Mouse (Mus musculus): Measurements from ENCODE around the gene Apoa4. TPM values are rescaled to one million over a fixed set of nuclear protein-coding genes. Genes with fewer than 3 reads are reported as not detected.

Gene Apoa4
- not detected in 2 replicates for polyA plus RNA-seq (2016; fragmentation: Nextera tagmentation; extraction: Ambion mirVana)

DNA sequence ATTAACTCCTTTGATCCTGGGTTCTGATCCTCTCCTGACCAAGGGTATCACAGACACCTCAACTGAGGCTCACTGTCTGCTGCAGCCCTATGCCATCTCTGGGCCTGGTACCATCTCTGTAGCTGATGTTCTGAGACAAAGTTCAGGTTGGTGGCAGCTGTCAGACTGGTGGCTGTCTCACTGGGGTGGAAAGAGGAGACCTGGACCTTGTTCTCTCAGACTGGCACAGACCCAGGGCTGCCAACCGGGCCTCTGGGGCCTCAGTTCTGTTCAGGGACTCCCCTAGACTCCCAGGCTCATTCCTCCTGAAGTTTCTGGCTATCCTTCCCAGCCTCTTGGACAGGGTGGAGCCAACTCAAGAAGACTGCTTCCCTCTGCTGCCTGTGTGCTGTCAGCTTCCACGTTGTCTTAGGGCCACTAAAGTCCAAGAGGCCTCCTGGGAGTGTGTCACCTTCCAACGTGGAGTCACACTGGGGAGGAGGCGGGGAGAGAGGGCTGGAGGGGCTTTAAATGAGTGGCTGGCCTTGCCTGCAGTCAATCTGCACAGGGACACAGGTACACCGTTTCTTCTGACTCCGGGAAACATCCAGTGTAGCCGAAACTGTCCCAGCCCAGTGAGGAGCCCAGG lies at the start of gene Apoa4:
TSS of gene Apoa4 (plus strand) at position 171 of the 628 bp plus-strand sequence.
- Histone ChIP-seq H3K36me3 (no peaks in the 10 kb centered on the region), H3K9me3 (no peaks in the 10 kb centered on the region), H3K4me3 (no peak within 1 kb of the TSS), H3K27ac (no peak within 1 kb of the TSS), H3K27me3 (ENCODE audit: insufficient read depth, poor library complexity, severe bottlenecking) (no peaks in the 10 kb centered on the region), H3K4me1 (replicated peaks) (peaks cover 21% of the 10 kb centered on the region; the same call in 1 of the 2 replicates)
- DNase-seq (ENCODE audit: low spot score) = no peak
- 73% methylated on average over 7 of the region's 7 CpGs for WGBS

DNA sequence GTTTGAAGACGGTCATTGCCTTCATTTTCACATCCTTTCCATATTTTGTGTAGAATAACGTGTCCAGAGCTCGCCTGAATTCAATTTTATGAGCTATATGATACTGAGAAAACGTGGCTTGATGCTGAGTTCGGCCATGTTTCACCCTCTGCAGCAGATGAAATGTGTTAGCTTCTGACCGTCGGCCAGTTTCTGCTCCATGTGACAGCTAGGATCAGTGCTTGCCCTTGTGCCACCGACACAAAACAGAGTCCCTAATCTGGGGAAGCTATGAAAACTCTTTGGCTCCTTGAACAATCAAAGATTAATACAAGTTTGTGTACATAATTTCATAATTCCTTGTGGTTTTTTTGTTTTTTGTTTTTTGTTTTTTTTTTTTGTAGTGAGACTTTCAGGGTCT lies 49.3 kb upstream of the Apoa4 start:
- peaks cover 23% of the 10 kb centered on the region for H3K36me3 ChIP-seq
- H3K9me3 ChIP-seq = no peaks in the 10 kb centered on the region
- WGBS = 75% methylated on average over 8 of the region's 8 CpGs
- H3K27ac ChIP-seq = no peak overlapping the region
- no peaks in the 10 kb centered on the region for H3K4me1 ChIP-seq (replicated peaks)
- no peaks in the 10 kb centered on the region for H3K27me3 ChIP-seq (ENCODE audit: insufficient read depth, poor library complexity, severe bottlenecking)
- no peak overlapping the region for H3K4me3 ChIP-seq
- DNase-seq (ENCODE audit: low spot score) = no peak

DNA sequence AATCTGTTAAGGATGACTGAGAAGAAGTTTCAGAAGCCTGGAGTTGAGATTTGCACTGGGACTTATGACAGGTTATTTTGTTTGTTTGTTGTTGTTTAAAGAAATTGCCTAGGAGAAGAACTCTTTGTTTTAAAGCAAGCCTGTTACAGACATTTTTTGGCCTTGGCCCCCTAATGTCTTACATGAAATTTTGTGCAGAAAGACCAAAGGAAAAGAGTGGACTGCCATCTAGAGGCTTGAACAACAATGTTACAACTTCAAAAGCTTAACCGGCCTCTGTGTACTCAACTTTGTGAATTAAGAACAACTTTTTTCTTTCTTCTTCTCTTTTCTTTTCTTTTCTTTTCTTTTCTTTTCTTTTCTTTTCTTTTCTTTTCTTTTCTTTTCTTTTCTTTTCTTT lies 48.9 kb upstream of the Apoa4 start:
- no peaks in the 10 kb centered on the region for H3K9me3 ChIP-seq
- no peak overlapping the region for H3K27ac ChIP-seq
- H3K4me3 ChIP-seq = no peak overlapping the region
- H3K4me1 ChIP-seq (replicated peaks) = no peaks in the 10 kb centered on the region
- 51% methylated on average over 1 of the region's 1 CpGs for WGBS
- H3K36me3 ChIP-seq = peaks cover 27% of the 10 kb centered on the region
- no peaks in the 10 kb centered on the region for H3K27me3 ChIP-seq (ENCODE audit: insufficient read depth, poor library complexity, severe bottlenecking)
- DNase-seq (ENCODE audit: low spot score) = no peak

DNA sequence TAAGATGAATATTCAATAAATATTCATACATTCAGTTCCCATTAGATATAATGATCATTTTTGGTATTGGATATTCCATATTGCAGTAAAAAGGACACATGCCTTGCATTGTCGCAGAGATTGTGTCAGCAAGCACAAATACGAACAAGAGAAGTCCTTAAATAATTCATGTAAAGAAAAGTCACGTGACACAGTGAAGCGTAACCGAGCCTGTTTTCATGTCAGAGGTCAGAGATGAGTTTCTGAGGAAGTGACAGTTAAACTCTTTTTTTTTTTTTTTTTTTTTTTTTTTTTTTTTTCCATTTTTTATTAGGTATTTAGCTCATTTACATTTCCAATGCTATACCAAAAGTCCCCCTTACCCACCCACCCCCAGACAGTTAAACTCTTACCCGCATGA lies 47.9 kb upstream of the Apoa4 start:
- Histone ChIP-seq H3K36me3 (peaks cover 34% of the 10 kb centered on the region), H3K4me1 (replicated peaks) (no peaks in the 10 kb centered on the region), H3K4me3 (no peak overlapping the region), H3K9me3 (no peaks in the 10 kb centered on the region), H3K27me3 (ENCODE audit: insufficient read depth, poor library complexity, severe bottlenecking) (no peaks in the 10 kb centered on the region), H3K27ac (no peak overlapping the region)
- 80% methylated on average over 6 of the region's 6 CpGs for WGBS
- DNase-seq (ENCODE audit: low spot score) = no peak

DNA sequence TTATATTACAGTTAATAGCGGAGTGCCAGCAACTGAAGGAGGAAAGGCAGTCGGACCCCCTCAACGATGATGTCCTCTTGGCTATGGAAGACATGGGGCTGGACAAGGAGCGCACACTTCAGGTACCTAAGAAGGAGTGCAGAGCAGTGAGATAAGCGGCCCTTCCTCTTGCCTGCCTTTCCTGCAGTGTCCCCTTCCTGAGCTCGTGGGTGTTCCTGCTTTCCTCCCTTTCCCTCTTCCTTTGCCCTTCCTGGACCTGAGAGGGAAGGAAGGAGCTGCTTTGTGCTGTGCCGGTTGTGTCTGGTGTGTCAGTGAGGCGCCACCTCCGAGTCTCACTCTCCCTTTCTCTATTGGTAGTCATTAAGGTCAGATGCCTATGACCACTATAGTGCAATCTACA lies 45.7 kb upstream of the Apoa4 start:
- WGBS = 82% methylated on average over 9 of the region's 9 CpGs
- Histone ChIP-seq H3K4me3 (no peak overlapping the region), H3K36me3 (peaks cover 55% of the 10 kb centered on the region), H3K4me1 (replicated peaks) (no peaks in the 10 kb centered on the region), H3K9me3 (no peaks in the 10 kb centered on the region), H3K27me3 (ENCODE audit: insufficient read depth, poor library complexity, severe bottlenecking) (no peaks in the 10 kb centered on the region), H3K27ac (peak overlapping the region; percentile 35; the same call in 1 of the 2 replicates)
- no peak for DNase-seq (ENCODE audit: low spot score)

DNA sequence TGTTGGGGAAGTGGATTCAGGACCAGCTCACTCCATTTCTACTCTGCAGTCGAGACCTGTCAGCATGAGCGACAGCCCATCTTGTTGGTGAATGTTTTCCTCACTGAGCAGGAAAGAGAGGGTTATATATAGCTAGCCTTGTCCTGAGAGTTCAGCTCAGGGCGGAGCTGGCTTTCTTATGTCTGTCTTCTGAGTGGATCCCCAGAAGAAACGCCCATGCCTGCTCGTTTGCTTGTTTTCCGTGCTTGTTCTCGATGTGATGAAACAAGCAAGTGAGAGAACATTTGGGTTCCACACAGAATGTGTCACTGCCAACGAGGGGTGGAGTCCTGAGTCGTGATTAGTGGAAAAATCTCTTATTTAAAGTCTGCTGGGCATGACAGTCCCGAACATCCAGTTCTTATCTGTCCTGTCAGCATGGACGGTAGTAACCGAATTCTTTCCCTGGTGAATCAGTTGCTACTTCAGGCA lies 43.8 kb upstream of the Apoa4 start:
- H3K4me1 ChIP-seq (replicated peaks) = no peaks in the 10 kb centered on the region
- H3K27ac ChIP-seq = no peak overlapping the region
- WGBS = 85% methylated on average over 12 of the region's 12 CpGs
- no peak overlapping the region for H3K4me3 ChIP-seq
- no peak for DNase-seq (ENCODE audit: low spot score)
- no peaks in the 10 kb centered on the region for H3K9me3 ChIP-seq
- H3K27me3 ChIP-seq (ENCODE audit: insufficient read depth, poor library complexity, severe bottlenecking) = no peaks in the 10 kb centered on the region
- peaks cover 73% of the 10 kb centered on the region for H3K36me3 ChIP-seq

DNA sequence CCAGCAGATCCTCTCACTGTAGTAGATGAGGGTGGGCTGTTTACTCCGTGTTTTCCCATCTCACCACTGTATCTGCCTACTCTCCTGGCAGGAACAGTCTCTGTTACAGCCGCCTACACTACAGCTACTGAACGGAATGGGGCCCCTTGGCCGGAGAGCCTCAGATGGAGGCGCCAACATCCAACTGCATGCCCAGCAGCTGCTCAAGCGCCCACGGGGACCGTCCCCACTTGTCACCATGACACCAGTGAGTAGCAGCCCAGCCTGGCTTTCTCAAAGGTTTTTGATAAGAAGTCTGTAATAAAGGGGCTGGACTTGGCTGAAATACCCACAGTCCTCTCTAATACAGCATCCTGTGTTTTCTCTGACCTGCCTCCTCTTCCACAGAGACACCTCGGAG lies 42.0 kb upstream of the Apoa4 start:
- no peak overlapping the region for H3K4me3 ChIP-seq
- peaks cover 88% of the 10 kb centered on the region for H3K36me3 ChIP-seq
- WGBS = 92% methylated on average over 9 of the region's 9 CpGs
- H3K9me3 ChIP-seq = no peaks in the 10 kb centered on the region
- H3K27ac ChIP-seq = no peak overlapping the region
- no peak for DNase-seq (ENCODE audit: low spot score)
- H3K27me3 ChIP-seq (ENCODE audit: insufficient read depth, poor library complexity, severe bottlenecking) = no peaks in the 10 kb centered on the region
- H3K4me1 ChIP-seq (replicated peaks) = no peaks in the 10 kb centered on the region

DNA sequence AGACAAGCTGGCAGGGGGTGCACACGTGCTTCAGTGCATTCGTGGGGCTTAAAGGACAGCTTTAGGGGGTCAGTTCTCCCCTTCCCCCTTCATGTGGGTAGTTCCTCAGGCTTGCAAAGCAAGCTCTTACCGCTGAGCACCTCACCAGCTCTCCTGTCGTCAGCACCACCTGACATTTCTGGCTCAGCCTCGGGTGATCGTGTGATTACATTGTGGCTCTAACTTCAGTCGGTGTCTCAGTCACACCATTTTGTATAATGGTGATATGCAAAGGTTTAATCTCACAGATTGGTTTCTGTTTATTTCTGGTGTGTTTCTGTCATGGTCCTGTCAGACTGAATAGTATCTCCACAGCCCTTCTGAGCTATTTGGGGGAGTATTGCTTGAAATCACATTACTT lies 41.6 kb upstream of the Apoa4 start:
- H3K9me3 ChIP-seq = no peaks in the 10 kb centered on the region
- H3K27ac ChIP-seq = no peak overlapping the region
- 91% methylated on average over 7 of the region's 7 CpGs for WGBS
- no peaks in the 10 kb centered on the region for H3K27me3 ChIP-seq (ENCODE audit: insufficient read depth, poor library complexity, severe bottlenecking)
- no peaks in the 10 kb centered on the region for H3K4me1 ChIP-seq (replicated peaks)
- no peak for DNase-seq (ENCODE audit: low spot score)
- no peak overlapping the region for H3K4me3 ChIP-seq
- peaks cover 91% of the 10 kb centered on the region for H3K36me3 ChIP-seq

DNA sequence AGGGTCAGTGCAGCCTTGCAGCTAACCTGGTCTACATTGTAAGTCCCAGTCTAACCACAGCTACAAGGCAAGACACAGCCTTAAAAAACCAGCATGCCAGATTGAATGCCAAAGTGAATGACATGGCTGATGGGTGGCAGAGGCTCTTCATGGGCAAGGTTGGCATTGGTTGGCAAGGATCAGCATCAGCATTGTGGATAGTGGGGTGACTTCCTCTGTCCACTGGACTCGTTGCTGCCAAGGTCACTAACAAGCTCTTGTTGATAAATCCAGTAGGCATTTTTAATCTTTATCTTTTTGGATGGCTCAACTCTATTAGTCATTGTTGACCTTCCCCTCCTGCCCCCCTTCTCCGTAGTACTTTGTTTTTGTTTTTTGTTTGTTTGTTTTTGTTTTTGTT lies 40.9 kb upstream of the Apoa4 start:
- no peak for DNase-seq (ENCODE audit: low spot score)
- peaks cover 91% of the 10 kb centered on the region for H3K36me3 ChIP-seq
- H3K4me1 ChIP-seq (replicated peaks) = no peaks in the 10 kb centered on the region
- no peak overlapping the region for H3K27ac ChIP-seq
- 94% methylated on average over 2 of the region's 2 CpGs for WGBS
- H3K27me3 ChIP-seq (ENCODE audit: insufficient read depth, poor library complexity, severe bottlenecking) = no peaks in the 10 kb centered on the region
- no peaks in the 10 kb centered on the region for H3K9me3 ChIP-seq
- H3K4me3 ChIP-seq = no peak overlapping the region

DNA sequence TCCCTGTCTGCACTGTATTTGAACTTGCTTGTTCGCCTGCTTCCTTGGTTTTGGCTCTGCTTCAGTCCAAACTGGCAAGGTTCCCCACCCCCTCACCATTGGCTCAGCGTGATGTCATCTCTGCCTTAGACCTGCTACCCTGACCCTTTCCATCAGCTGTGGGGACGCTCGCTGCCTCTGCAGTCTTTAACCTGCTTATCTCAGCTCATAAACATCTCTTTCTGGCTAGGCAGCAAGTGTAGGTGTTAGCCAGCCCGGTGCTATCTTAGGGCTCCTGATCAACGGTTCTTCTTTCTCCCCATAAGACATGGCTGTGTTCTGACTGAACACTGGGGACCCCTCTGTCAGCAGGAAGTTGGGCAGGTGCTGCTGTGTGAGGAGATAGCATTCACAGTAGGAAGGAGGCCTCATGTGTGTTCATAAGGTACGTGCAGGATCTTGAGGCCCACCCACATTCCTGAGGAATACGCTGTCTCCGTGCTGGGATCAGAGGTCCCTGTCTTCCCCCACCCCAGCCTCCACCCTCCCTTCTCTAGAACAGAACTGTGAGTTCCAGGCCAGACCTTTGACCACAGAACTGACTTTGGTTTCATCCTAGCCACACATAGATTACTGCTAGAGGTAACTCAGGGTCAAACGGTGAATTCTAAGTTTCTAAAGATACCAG lies 33.5 kb upstream of the Apoa4 start:
- 84% methylated on average over 10 of the region's 10 CpGs for WGBS
- DNase-seq (ENCODE audit: low spot score) = no peak
- Histone ChIP-seq H3K9me3 (no peaks in the 10 kb centered on the region), H3K27ac (no peak overlapping the region), H3K4me3 (no peak overlapping the region), H3K36me3 (peaks cover 95% of the 10 kb centered on the region), H3K27me3 (ENCODE audit: insufficient read depth, poor library complexity, severe bottlenecking) (no peaks in the 10 kb centered on the region), H3K4me1 (replicated peaks) (0 out of 2 replicates have a peak, but pooled peaks cover 7% of the 10 kb centered on the region)

DNA sequence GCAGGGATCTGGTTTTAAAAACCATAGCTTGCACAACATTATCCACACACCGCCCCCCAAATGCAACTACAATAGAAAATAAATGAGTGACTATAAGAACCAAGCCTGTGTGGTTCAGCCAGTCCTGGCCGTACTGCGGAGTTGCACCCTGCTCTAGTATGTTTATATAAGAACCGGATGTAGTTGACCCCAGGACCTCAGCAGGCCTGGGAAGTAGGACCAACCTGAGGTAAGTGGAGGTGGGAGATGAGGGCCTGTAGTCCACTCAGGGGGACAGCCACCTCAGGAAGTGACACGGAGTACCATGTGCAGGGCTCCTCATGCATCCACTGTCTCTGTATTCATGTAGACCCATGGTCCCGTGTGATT lies 33.0 kb upstream of the Apoa4 start:
- Histone ChIP-seq H3K9me3 (no peaks in the 10 kb centered on the region), H3K27me3 (ENCODE audit: insufficient read depth, poor library complexity, severe bottlenecking) (no peaks in the 10 kb centered on the region), H3K27ac (no peak overlapping the region), H3K4me1 (replicated peaks) (0 out of 2 replicates have a peak, but pooled peaks cover 7% of the 10 kb centered on the region), H3K4me3 (no peak overlapping the region), H3K36me3 (peaks cover 95% of the 10 kb centered on the region)
- DNase-seq (ENCODE audit: low spot score) = no peak
- WGBS = 81% methylated on average over 6 of the region's 6 CpGs

DNA sequence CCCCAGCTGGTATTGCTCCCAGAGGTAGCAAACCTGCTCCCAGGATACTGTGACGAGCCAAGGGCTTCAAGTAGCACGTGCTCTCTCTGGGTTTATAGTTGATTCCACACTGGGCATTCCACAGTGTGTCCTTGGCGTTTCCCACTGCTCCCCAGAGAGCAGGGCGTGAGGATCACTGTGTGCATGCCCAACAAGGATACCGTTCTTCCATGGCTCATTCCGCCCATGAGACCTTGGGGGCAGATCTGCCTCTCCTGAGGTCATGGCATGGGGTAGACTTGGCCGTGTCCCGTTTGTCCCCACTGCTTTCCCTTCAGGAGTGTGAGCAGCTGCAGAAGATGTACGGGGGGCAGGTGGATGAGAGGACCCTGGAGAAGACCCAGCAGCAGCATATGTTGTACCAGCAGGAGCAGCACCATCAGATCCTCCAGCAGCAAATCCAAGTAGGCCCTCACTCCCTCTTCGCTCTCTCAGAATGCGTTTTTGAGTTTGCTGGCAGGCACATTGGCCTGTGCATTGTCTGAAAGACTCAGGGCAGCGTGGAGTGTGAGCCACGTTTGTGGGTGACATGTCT lies 32.0 kb upstream of the Apoa4 start:
- Histone ChIP-seq H3K4me1 (replicated peaks) (0 out of 2 replicates have a peak, but pooled peaks cover 7% of the 10 kb centered on the region), H3K27me3 (ENCODE audit: insufficient read depth, poor library complexity, severe bottlenecking) (no peaks in the 10 kb centered on the region), H3K36me3 (peaks cover 97% of the 10 kb centered on the region), H3K27ac (no peak overlapping the region), H3K4me3 (no peak overlapping the region), H3K9me3 (no peaks in the 10 kb centered on the region)
- no peak for DNase-seq (ENCODE audit: low spot score)
- WGBS = 82% methylated on average over 13 of the region's 13 CpGs

DNA sequence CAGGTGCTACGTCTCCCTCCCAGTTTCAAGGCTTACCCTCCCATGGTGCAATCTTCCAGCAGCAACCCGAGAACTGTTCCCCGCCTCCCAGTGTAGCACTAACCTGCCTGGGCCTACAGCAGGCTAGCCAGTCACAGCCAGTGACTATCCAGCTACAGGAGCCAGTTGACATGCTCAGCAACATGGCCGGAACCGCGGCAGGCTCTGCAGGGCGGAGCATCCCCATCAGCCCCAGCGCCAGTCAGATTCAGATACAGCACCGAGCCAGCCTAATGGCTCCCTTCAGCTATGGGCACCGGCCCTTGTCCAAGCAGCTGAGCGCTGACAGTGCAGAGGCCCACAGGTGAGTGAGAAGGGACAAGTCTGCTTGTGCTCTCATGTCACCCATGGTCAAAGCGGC lies 30.0 kb upstream of the Apoa4 start:
- no peak overlapping the region for H3K27ac ChIP-seq
- 94% methylated on average over 12 of the region's 12 CpGs for WGBS

More for the DNA sequence above, 30.0 kb upstream of the Apoa4 start:
- H3K27me3 ChIP-seq (ENCODE audit: insufficient read depth, poor library complexity, severe bottlenecking) = no peaks in the 10 kb centered on the region
- no peak overlapping the region for H3K4me3 ChIP-seq
- peaks cover 95% of the 10 kb centered on the region for H3K36me3 ChIP-seq
- DNase-seq (ENCODE audit: low spot score) = no peak
- H3K4me1 ChIP-seq (replicated peaks) = 0 out of 2 replicates have a peak, but pooled peaks cover 7% of the 10 kb centered on the region
- H3K9me3 ChIP-seq = no peaks in the 10 kb centered on the region
